7 mouse cellular contexts compared by ENCODE assay signal in the genomic region with DNA sequence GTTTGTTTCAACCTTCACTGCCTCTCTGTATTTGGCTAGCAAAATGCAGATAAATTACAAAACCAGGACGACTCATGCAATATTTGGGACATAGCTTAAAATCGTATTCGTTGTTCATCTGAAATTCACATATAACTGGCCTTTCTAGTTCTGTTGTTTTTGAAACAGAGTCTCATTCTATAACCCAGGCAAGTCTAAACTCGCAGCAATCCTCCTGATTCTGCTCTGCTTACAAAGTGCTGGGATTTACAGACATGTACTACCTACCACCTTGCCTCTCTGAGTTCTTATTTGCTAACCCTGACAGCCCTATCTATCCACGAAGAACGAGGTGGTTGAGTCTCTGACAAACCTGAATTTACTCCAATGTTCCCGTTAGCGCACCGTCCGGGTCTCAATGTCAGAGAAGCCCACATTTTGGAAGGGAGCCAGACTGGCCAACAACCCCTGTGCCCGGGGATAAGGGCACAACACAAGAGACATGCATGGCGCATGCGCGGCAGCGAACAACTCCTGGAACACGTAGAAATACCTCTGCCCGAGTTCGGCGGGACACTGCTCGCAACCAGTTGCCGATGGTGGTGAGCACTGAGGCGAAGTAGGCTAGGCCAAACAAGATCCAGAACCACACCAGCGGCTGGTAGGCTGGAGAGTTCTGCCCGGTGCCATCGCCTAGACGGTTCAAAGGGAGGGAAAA. TPM values are rescaled to one million over a fixed set of nuclear protein-coding genes. Genes with fewer than 3 reads are reported as not detected.
DNase-seq lines count a peak whose midpoint lies in the region; ATAC-seq lines count a peak whose summit lies in the region.

No protein-coding gene starts in this region.

- H3K27me3 ChIP-seq in limb, embryonic 12.5 days = peaks cover 95% of the 10 kb centered on the region
- H3K27me3 ChIP-seq in neural tube, embryonic 14.5 days (ENCODE audit: control insufficient read depth, insufficient read depth, low read length) = peaks cover 60% of the 10 kb centered on the region

- H3K27ac ChIP-seq in limb, embryonic 12.5 days = no peak overlapping the region
- H3K27ac ChIP-seq in neural tube, embryonic 14.5 days (ENCODE audit: low read depth, low read length) = no peak overlapping the region

- peak overlapping the region; percentile 53 for H3K4me2 ChIP-seq in limb, embryonic 12.5 days
- H3K4me2 ChIP-seq in neural tube, embryonic 14.5 days (ENCODE audit: low read depth, low read length) = peak overlapping the region; percentile 41

- DNase-seq in CD4-positive helper T cell, adult 2 months (ENCODE audit: low read depth, low spot score) = peak; percentile 43
- peak; percentile 31 for DNase-seq in T-cell, adult 2 months (ENCODE audit: low spot score)
- DNase-seq in heart, postnatal 10 days = peak; percentile 52 to 56
- no peak for DNase-seq in Muller cell, postnatal 12 days (ENCODE audit: inconsistent ontology term)
- DNase-seq in thymus, adult 18-20 months = no peak

- peak overlapping the region; percentile 29 for H3K4me3 ChIP-seq in limb, embryonic 12.5 days (replicated peaks)
- peak overlapping the region; percentile 18; the same call in 1 of the 2 replicates for H3K4me3 ChIP-seq in neural tube, embryonic 14.5 days (ENCODE audit: low read depth, low read length)

- WGBS in limb, embryonic 12.5 days = 10% methylated on average over 26 of the region's 26 CpGs
- 10% methylated on average over 26 of the region's 26 CpGs for WGBS in neural tube, embryonic 14.5 days

- intact Hi-C loops in heart, postnatal 10 days (cut with DNase I) = no loop called here

- no peak overlapping the region for H3K9ac ChIP-seq in limb, embryonic 12.5 days (replicated peaks)
- H3K9ac ChIP-seq in neural tube, embryonic 14.5 days (replicated peaks; ENCODE audit: low read depth, low read length) = no peak overlapping the region

- no peaks in the 10 kb centered on the region for H3K36me3 ChIP-seq in limb, embryonic 12.5 days
- H3K36me3 ChIP-seq in neural tube, embryonic 14.5 days (ENCODE audit: control insufficient read depth, insufficient read depth, low read length) = no peaks in the 10 kb centered on the region

- H3K4me1 ChIP-seq in limb, embryonic 12.5 days (replicated peaks) = peaks cover 20% of the 10 kb centered on the region
- no peaks in the 10 kb centered on the region for H3K4me1 ChIP-seq in neural tube, embryonic 14.5 days (ENCODE audit: control insufficient read depth, insufficient read depth, low read length)

- ATAC-seq in limb, embryonic 12.5 days (ENCODE audit: insufficient number of reproducible peaks, insufficient read depth, low FRiP score, low TSS enrichment, low read depth) = no peak
- ATAC-seq in neural tube, embryonic 14.5 days (ENCODE audit: low read depth) = no peak

- H3K9me3 ChIP-seq in limb, embryonic 12.5 days = peaks cover 6% of the 10 kb centered on the region; the same call in 1 of the 2 replicates
- H3K9me3 ChIP-seq in neural tube, embryonic 14.5 days (ENCODE audit: control insufficient read depth, low read length) = no peaks in the 10 kb centered on the region

RNA-seq across cellular contexts. Expression of a gene that starts 1.5 kb away (rescaled TPM):
- not detected for total RNA-seq in heart, postnatal 10 days (2021)
- 1.0 TPM in 2 replicates for polyA plus RNA-seq in limb, embryonic 12.5 days (2016; fragmentation: Nextera tagmentation; extraction: Ambion mirVana)
- polyA plus RNA-seq in neural tube, embryonic 14.5 days (2014; fragmentation: Nextera tagmentation; extraction: Ambion mirVana) = 0.94 and 5.6 TPM in 2 replicates

RNA-seq across cellular contexts. Expression of a gene that starts 5.1 kb away (rescaled TPM):
- total RNA-seq in heart, postnatal 10 days (2021) = 100 to 1,000 TPM; 122 to 125 TPM
- 6.4 and 8.5 TPM in 2 replicates for polyA plus RNA-seq in limb, embryonic 12.5 days (2016; fragmentation: Nextera tagmentation; extraction: Ambion mirVana)
- polyA plus RNA-seq in neural tube, embryonic 14.5 days (2014; fragmentation: Nextera tagmentation; extraction: Ambion mirVana) = 6.9 and 8.4 TPM in 2 replicates

RNA-seq across cellular contexts. Expression of a gene that starts 7.6 kb away (rescaled TPM):
- under 1 TPM in 1 of 2 experiments, not detected in 1; 0.27 TPM for total RNA-seq in heart, postnatal 10 days (2021)
- polyA plus RNA-seq in limb, embryonic 12.5 days (2016; fragmentation: Nextera tagmentation; extraction: Ambion mirVana) = 0.40 and 0.60 TPM in 2 replicates
- 9.4 and 9.9 TPM in 2 replicates for polyA plus RNA-seq in neural tube, embryonic 14.5 days (2014; fragmentation: Nextera tagmentation; extraction: Ambion mirVana)

RNA-seq across cellular contexts. Expression of a gene that starts 15.0 kb away (rescaled TPM):
- 10 to 100 TPM; 30.8 to 34.1 TPM for total RNA-seq in heart, postnatal 10 days (2021)
- 67.3 and 68.2 TPM in 2 replicates for polyA plus RNA-seq in limb, embryonic 12.5 days (2016; fragmentation: Nextera tagmentation; extraction: Ambion mirVana)
- 87.4 and 87.8 TPM in 2 replicates for polyA plus RNA-seq in neural tube, embryonic 14.5 days (2014; fragmentation: Nextera tagmentation; extraction: Ambion mirVana)

RNA-seq across cellular contexts. Expression of a gene that starts 15.6 kb away (rescaled TPM):
- 10 to 100 TPM; 28.8 to 32.4 TPM for total RNA-seq in heart, postnatal 10 days (2021)
- polyA plus RNA-seq in limb, embryonic 12.5 days (2016; fragmentation: Nextera tagmentation; extraction: Ambion mirVana) = 23.8 and 27.9 TPM in 2 replicates
- polyA plus RNA-seq in neural tube, embryonic 14.5 days (2014; fragmentation: Nextera tagmentation; extraction: Ambion mirVana) = 57.3 and 59.6 TPM in 2 replicates

Comparison
In these comparisons a context has a peak if more than half of its experiments do, and no peak if none do; other contexts are left out.
1. DNase-seq: peak in CD4-positive helper T cell, adult 2 months (single experiment), T-cell, adult 2 months (single experiment) and heart, postnatal 10 days (2 of 2); none in Muller cell, postnatal 12 days (single experiment) and thymus, adult 18-20 months (0 of 2).